Mouse (Mus musculus) heart, embryonic 14.5 days (tissue): ENCODE results near the gene Arvcf. TPM values are rescaled to one million over a fixed set of nuclear protein-coding genes. Genes with fewer than 3 reads are reported as not detected.

Source experiments
- ATAC-seq: fragments of 200-750 bp; cut with Nextera tagmentation; 2 replicates; pipeline ENCODE4 v1.8.0; 2017; ENCODE audit warnings: low read depth, moderate TSS enrichment; ENCODE audit not compliant: insufficient number of reproducible peaks, insufficient read depth, low FRiP score
- H3K27ac ChIP-seq, 2 experiments: fragments of 200-500 bp in 1 of 2; fragments of 300-500 bp in 1 of 2; sonication (generic) in 1 of 2; replicated peaks in 1 of 2; 2 replicates each; pipeline ENCODE4 v1.5.1; 2012 to 2014; ENCODE audit warnings: low read depth in 2 of 2, low read length in 2 of 2, control low read depth in 1 of 2, mild to moderate bottlenecking in 1 of 2, mixed read lengths in 1 of 2; ENCODE audit not compliant: control insufficient read depth in 1 of 2, insufficient read depth in 1 of 2
- H3K27me3 ChIP-seq: fragments of 300-500 bp; sonication (generic); 2 replicates; pipeline ENCODE4 v1.6.1; 2014; ENCODE audit warnings: mild to moderate bottlenecking, low read length, control low read depth; ENCODE audit not compliant: control insufficient read depth, insufficient read depth
- H3K36me3 ChIP-seq: fragments of 300-500 bp; sonication (generic); 2 replicates; pipeline ENCODE4 v1.6.1; 2014; ENCODE audit warnings: mild to moderate bottlenecking, control low read depth, low read length, mixed read lengths; ENCODE audit not compliant: control insufficient read depth, insufficient read depth
- H3K4me1 ChIP-seq, 2 experiments: fragments of 200-500 bp in 1 of 2; fragments of 300-500 bp in 1 of 2; sonication (generic) in 1 of 2; 2 replicates each; pipeline ENCODE4 v1.6.1; 2012 to 2014; ENCODE audit warnings: low read length in 2 of 2, control low read depth in 1 of 2, mixed read lengths in 1 of 2; ENCODE audit not compliant: control insufficient read depth in 2 of 2, insufficient read depth in 2 of 2
- H3K4me2 ChIP-seq: fragments of 300-500 bp; sonication (generic); 2 replicates; pipeline ENCODE4 v1.6.1; 2014; ENCODE audit warnings: mild to moderate bottlenecking, low read length
- H3K4me3 ChIP-seq, 2 experiments: fragments of 200-500 bp in 1 of 2; fragments of 300-500 bp in 1 of 2; sonication (generic) in 1 of 2; 2 replicates each; pipeline ENCODE4 v1.5.1; 2012 to 2014; ENCODE audit warnings: low read length in 2 of 2, mild to moderate bottlenecking in 2 of 2, control low read depth in 1 of 2, low read depth in 1 of 2, moderate library complexity in 1 of 2; ENCODE audit not compliant: control insufficient read depth in 1 of 2, insufficient read depth in 1 of 2
- H3K9ac ChIP-seq: fragments of 300-500 bp; sonication (generic); 2 replicates; pipeline ENCODE4 v1.6.1; 2014; ENCODE audit warnings: mild to moderate bottlenecking, low read length
- H3K9me3 ChIP-seq: fragments of 300-500 bp; sonication (generic); 2 replicates; pipeline ENCODE4 v1.6.1; 2016; ENCODE audit warnings: low read length, control low read depth; ENCODE audit not compliant: control insufficient read depth
- WGBS: fragments of 180-500 bp; shearing (Covaris S2); extraction: QIAGEN DNeasy Blood & Tissue Kit; methylation state at CpG from one replicate; pipeline ENCODE4 v1.1.7; 2014; 5-methylcytosine and 5-hydroxymethylcytosine counted together
- polyA plus RNA-seq: library from polyadenylated mRNA; unstranded; fragments of >200 nt; fragmentation: Nextera tagmentation; extraction: Ambion mirVana; gene quantifications from 2 replicates; pipeline ENCODE4 v1.2.1, GENCODE M21; 2014

The Arvcf gene
- polyA plus RNA-seq, 1 experiment from 2014 or later = 32.3 TPM

DNA sequence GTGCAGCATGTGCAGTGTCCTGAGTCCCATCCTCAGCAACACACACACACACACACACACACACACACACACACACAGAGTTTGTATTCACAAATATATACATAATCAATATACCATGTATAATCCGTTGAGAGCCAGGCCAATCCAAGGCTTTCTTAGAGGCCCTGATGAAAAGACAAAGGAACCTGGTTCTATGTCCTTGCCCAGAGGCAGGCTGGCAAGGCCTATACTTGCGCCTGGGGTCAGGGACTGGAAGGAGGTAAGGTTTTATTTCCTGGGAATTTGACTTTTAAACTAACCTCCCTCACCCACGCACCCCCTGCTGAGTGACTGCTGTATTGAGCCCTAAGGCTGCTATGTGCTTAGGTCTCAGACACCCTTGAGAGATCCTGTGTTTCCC is 72.6 kb downstream of the Arvcf start:
- no peak overlapping the region for H3K4me2 ChIP-seq
- H3K4me3 ChIP-seq = no peak overlapping the region
- H3K27me3 ChIP-seq = no peaks in the 10 kb centered on the region
- 79% methylated on average over 3 of the region's 3 CpGs for WGBS
- H3K4me1 ChIP-seq = peaks cover 15 to 34% of the 10 kb centered on the region in 2 experiments
- no peaks in the 10 kb centered on the region for H3K9me3 ChIP-seq
- peaks cover 54% of the 10 kb centered on the region for H3K36me3 ChIP-seq
- H3K27ac ChIP-seq = no peak overlapping the region
- H3K9ac ChIP-seq = no peak overlapping the region
- no peak for ATAC-seq

DNA sequence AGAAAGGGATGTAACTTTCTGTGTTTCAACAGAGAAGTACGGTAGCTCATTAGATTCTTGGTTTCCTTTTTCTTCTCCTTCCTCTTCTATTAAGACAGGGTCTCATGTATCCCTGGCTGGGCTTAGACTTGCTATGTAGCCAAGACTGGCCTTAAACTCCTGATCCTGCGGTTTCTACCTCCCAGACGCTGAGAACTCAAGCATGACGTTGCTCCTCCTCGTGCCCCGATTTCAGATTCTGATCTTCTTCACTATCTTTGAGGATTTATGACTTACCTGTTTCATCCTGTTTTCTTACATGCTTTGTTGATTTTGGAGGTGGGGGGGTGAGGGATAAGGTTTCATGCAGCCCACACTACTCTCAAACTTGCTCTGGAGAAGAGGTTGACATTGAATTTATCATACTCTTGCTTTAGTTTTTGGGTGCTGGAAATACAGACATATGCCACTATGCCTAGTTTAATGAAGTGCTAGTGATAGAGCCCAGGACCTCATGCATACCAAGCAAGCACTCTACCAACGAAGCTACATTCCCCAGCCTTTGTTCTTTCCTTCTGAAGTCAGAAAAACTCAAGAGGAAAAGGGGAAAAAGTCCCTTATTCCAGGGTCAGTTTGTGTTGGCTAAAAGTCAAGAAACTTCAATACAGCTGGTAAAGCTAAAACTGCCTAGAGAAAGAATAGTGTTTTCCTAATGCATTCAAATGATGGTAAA is 75.4 kb downstream of the Arvcf start:
- no peaks in the 10 kb centered on the region for H3K27me3 ChIP-seq
- H3K4me1 ChIP-seq = peaks cover 16 to 39% of the 10 kb centered on the region in 2 experiments
- H3K4me2 ChIP-seq = peak overlapping the region; percentile 16; the same call in 1 of the 2 replicates
- no peak overlapping the region for H3K4me3 ChIP-seq
- WGBS = 73% methylated on average over 7 of the region's 7 CpGs
- peak overlapping the region in 1 of 2 experiments; percentile 0; a peak in 1 of 4 replicates for H3K27ac ChIP-seq
- H3K9ac ChIP-seq = 0 out of 2 replicates have a peak overlapping the region, but pooled peaks have one; percentile 17
- ATAC-seq = no peak
- H3K9me3 ChIP-seq = no peaks in the 10 kb centered on the region
- H3K36me3 ChIP-seq = peaks cover 49% of the 10 kb centered on the region

DNA sequence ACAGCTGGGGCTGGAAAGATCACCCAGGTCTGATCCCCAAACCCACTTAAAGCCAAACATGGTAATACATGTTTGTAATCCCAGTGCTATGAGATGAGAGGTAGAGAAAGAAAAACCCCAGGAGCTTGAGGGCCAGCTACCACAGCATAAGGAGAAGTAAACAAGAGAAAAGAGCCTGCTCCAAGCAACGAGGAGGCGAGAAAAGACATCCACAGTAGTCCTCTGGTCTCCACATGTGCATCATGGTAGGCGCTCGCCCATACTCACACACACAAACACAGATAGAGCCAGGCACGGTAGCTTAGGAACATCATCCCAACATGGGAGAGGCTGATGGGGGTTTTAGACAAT is 75.9 kb downstream of the Arvcf start:
- ATAC-seq = no peak
- Histone ChIP-seq H3K36me3 (peaks cover 45% of the 10 kb centered on the region), H3K4me3 (no peak overlapping the region), H3K27me3 (no peaks in the 10 kb centered on the region), H3K9ac (peak overlapping the region; percentile 17; the same call in 1 of the 2 replicates), H3K4me1 (peaks cover 20 to 42% of the 10 kb centered on the region in 2 experiments), H3K27ac (0 out of 4 replicates have a peak overlapping the region, but pooled peaks of 1 of the 2 experiments have one; percentile 22), H3K4me2 (peak overlapping the region; percentile 95; the same call in 1 of the 2 replicates), H3K9me3 (no peaks in the 10 kb centered on the region)
- 86% methylated on average over 5 of the region's 5 CpGs for WGBS

DNA sequence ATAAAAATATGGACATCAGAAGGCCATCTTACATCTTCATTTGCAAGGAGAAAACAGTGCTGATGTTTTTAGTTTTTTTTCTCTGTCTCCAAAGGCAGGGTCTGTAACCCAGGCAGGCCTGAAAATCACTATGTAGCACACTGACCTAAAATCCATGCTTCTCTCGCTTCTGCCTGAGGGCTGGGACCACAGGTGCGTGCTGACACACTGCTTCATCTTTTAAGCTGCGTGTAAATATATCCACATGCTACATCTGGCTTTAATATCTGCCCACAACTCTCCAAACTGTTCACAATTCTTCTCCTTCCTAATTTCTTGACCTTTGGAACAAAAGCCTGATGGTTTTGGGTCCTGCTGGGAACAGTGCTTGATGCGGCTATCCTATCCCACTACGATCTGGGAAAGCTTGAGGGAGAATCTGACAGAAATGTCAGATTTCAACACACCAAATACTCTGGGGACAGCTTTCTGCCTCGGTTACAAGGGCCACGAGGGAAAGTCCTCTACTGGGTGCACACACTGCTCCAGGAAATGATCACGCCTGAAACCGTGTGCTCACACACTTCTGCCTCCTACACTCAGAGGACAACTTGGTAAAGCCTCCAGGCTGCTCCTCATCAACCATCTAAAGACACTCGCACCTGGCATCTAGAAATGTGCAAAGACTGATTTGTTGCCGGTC is 76.5 kb downstream of the Arvcf start:
- Histone ChIP-seq H3K4me2 (peak overlapping the region; percentile 95), H3K27ac (no peak overlapping the region), H3K27me3 (no peaks in the 10 kb centered on the region), H3K9ac (no peak overlapping the region; the same call in 1 of the 2 replicates), H3K36me3 (peaks cover 41% of the 10 kb centered on the region), H3K9me3 (no peaks in the 10 kb centered on the region), H3K4me1 (peaks cover 21 to 41% of the 10 kb centered on the region in 2 experiments), H3K4me3 (no peak overlapping the region)
- no peak for ATAC-seq
- WGBS = 76% methylated on average over 11 of the region's 11 CpGs

DNA sequence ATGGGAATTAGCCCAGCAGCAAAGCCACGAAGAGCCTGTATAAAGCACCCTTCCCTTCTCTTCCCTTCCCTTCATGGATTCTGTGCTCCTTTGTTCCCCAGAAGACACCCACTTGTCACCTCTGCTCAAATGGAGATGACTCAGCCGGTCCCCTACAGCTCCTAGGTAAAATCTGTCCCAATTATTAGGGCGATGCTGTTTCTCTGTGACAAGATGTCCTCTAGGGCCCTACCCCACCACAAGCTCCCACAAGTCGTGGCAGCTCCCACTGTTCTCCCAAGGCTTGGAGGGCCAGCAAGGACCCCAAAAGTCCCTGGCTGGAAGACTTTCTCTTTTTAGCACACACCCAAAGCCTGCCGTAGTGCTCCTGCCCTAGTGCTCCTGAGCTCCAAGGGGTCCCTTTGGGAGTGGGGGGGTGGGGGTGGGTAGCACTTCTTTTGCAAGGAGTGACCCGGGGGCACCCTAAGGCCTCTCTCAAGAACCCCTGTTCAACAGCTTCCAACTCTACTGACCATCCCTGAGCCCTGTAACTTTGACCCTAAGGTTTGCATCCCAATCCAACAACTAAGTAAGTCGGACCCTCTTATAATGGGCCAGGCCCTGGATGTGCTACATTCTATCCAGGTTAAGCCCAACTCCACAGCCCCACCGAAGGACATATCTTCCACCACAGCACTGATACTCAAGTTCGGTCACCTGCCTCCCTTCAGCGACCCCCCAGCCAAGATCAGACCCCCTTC is 77.7 kb downstream of the Arvcf start:
- Histone ChIP-seq H3K4me1 (peaks cover 21 to 34% of the 10 kb centered on the region in 2 experiments), H3K4me3 (peak overlapping the region; percentile 78 to 84), H3K27me3 (no peaks in the 10 kb centered on the region), H3K9ac (peak overlapping the region; percentile 92), H3K27ac (peak overlapping the region; percentile 72 to 79), H3K9me3 (no peaks in the 10 kb centered on the region), H3K36me3 (peaks cover 30% of the 10 kb centered on the region), H3K4me2 (peak overlapping the region; percentile 95)
- WGBS = 12% methylated on average over 10 of the region's 10 CpGs
- 0 out of 2 replicates have a peak, but pooled peaks have one; percentile 6 for ATAC-seq

DNA sequence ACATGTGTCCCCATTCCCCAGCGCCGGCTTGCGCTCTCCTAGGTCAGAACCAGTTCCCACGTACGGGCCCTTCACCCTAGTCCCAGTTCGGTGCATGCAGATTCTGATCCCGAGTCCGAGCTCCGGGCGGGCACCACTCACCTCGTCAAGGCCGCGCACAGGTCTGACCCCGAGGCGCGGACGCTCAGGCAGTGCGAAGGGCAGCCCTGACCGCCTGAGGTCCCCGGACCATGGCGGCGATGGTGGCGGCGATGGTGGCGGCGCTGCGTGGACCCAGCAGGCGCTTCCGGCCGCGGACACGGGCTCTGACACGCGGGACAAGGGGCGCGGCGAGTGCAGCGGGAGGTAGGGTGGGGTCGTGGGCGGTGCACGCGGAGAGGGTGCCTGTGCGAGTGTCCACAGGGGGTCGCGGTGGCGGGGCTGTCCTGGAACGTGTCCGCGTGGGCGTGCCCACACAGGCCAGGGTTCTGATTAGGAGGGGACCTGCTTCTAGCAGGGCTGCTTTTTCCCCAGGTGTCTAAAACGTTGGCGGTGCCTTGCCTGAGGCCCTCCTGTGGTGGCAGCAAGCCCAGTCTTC is 78.3 kb downstream of the Arvcf start, which contains the start of gene Txnrd2:
TSS of gene Txnrd2 (plus strand) at position 170 of the 577 bp plus-strand sequence.
- peak; percentile 82 for ATAC-seq
- H3K4me3 ChIP-seq = peak within 1 kb of the TSS; percentile 78 to 84
- H3K9me3 ChIP-seq = no peaks in the 10 kb centered on the region
- peaks cover 21 to 34% of the 10 kb centered on the region in 2 experiments for H3K4me1 ChIP-seq
- H3K4me2 ChIP-seq = peak within 1 kb of the TSS; percentile 95
- peak within 1 kb of the TSS; percentile 92 for H3K9ac ChIP-seq
- peaks cover 24% of the 10 kb centered on the region for H3K36me3 ChIP-seq
- WGBS = under 1% methylated on average over 52 of the region's 52 CpGs
- H3K27me3 ChIP-seq = no peaks in the 10 kb centered on the region
- peak within 1 kb of the TSS; percentile 72 to 79 for H3K27ac ChIP-seq

DNA sequence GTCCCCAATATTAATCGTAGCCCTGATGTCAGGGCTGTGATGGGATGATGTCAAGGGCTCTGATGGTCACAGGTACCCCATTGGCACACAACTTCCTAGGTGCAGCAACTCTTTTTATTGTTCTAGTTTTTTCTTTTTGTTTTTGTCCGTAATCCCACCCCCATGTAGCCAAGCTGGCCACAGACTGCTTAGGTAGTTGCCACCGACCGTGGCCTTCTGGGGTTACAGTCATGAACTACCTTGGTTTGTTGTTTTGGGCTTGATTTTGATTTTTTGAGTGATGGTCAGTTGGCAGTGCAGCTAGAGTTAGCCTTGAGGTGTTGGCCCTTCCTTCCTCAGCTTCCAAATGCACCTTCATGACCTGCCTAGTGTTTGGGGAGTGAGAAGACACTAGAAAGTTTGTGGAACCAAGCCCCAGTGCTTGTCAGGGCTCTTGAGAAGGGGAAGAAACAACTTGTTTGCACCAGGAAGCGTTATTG is 78.9 kb downstream of the Arvcf start, which contains the start of gene Comt:
TSS of gene Comt (minus strand) at position 51 of the 479 bp plus-strand sequence.
- Histone ChIP-seq H3K9ac (peak within 1 kb of the TSS; percentile 92), H3K27ac (peak within 1 kb of the TSS; percentile 72 to 79), H3K36me3 (peaks cover 19% of the 10 kb centered on the region), H3K27me3 (no peaks in the 10 kb centered on the region), H3K4me1 (peaks cover 21 to 34% of the 10 kb centered on the region in 2 experiments), H3K9me3 (no peaks in the 10 kb centered on the region), H3K4me2 (peak within 1 kb of the TSS; percentile 95), H3K4me3 (peak within 1 kb of the TSS; percentile 78 to 84)
- no peak for ATAC-seq
- WGBS = 61% methylated on average over 5 of the region's 5 CpGs
